In the genomic region with DNA sequence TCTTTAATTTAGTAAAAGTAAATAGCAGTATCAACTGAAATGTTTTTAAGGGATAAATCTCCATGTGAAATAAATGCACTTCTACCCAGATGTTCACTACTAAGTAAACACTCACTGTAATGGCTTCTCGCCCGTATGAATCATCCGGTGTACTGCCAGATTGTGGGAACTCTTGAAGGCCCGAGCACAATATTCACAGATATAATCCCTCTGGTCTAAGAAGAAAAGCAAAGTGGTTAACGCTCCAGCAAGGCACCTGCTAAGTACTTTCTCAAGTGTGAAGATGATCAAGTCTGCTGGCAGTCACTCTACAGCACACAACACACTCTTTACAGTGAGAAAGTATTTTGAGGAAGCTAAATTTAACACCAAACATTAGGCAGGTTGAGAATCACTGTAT, we compare ENCODE assay signal across 12 mouse cellular contexts. TPM values are rescaled to one million over a fixed set of nuclear protein-coding genes. Genes with fewer than 3 reads are reported as not detected.
DNase-seq lines count a peak whose midpoint lies in the region; ATAC-seq lines count a peak whose summit lies in the region.
"Had no signal": no experiment of that assay in that cellular context is flagged by ENCODE, and none has a peak within 500 bp of the region (broad histone marks: within the 10 kb centered on the region; RNA-seq: fewer than 3 reads in every experiment).

No protein-coding gene starts in this region.

- DNase-seq in frontal cortex, adult 2 months (ENCODE audit: extremely low spot score in 1 of 2, low spot score in 1 of 2): no peak
- peak; percentile 10 for DNase-seq in lung, postnatal 14 days
- no peak for DNase-seq in lung, postnatal 10 days
- peak; percentile 7 for DNase-seq in adrenal gland, postnatal 25 days
- peak; percentile 57 for DNase-seq in lung, postnatal 36 days
- DNase-seq: cerebellum, adult 9-10 months; kidney, adult 18-20 months; midbrain, embryonic 14.5 days; right cerebral cortex, postnatal 4 days had no signal

- peak; percentile 41; the same call in 1 of the 2 replicates for ATAC-seq in frontal cortex, adult (ENCODE audit: low TSS enrichment)
- no peak for ATAC-seq in cerebellum, adult (ENCODE audit: insufficient number of reproducible peaks, low FRiP score, low TSS enrichment)
- ATAC-seq in activated CD4-positive, CD25-positive, alpha-beta regulatory T cell, adult 4 months: no peak

RNA-seq across cellular contexts. Expression of gene Cntf, which starts 5.5 kb away (rescaled TPM):
- 3.3 and 3.9 TPM in 2 replicates for polyA plus RNA-seq in frontal cortex, adult 2 months (2012; rRNA removed)
- 0.90 and 3.3 TPM in 2 replicates for total RNA-seq in adrenal gland, postnatal 25 days (2021)
- polyA plus RNA-seq in activated CD4-positive, CD25-positive, alpha-beta regulatory T cell, adult 4 months (2017; shearing (Covaris generic)): 1 to 10 TPM; 2.1 to 3.0 TPM
- polyA plus RNA-seq: midbrain, embryonic 14.5 days had no signal

RNA-seq across cellular contexts. Expression of gene Zfp91, which starts 25.0 kb away (rescaled TPM):
- 46.6 and 50.8 TPM in 2 replicates for polyA plus RNA-seq in frontal cortex, adult 2 months (2012; rRNA removed)
- 83.3 and 85.7 TPM in 2 replicates for total RNA-seq in adrenal gland, postnatal 25 days (2021)
- 10 to 100 TPM; 17.1 to 17.2 TPM for polyA plus RNA-seq in activated CD4-positive, CD25-positive, alpha-beta regulatory T cell, adult 4 months (2017; shearing (Covaris generic))

RNA-seq across cellular contexts. Expression of gene Lpxn, which starts 25.1 kb away (rescaled TPM):
- polyA plus RNA-seq in frontal cortex, adult 2 months (2012; rRNA removed): 1.8 and 2.5 TPM in 2 replicates
- 2.1 and 2.2 TPM in 2 replicates for total RNA-seq in adrenal gland, postnatal 25 days (2021)
- polyA plus RNA-seq in activated CD4-positive, CD25-positive, alpha-beta regulatory T cell, adult 4 months (2017; shearing (Covaris generic)): 100 to 1,000 TPM; 242 to 258 TPM

Comparison
In these comparisons a context has a peak if more than half of its experiments do, and no peak if none do; other contexts are left out.
1. DNase-seq: peak in lung, postnatal 14 days (single experiment), adrenal gland, postnatal 25 days (single experiment) and lung, postnatal 36 days (single experiment); none in frontal cortex, adult 2 months (0 of 2) and lung, postnatal 10 days (single experiment).
2. RNA of gene Lpxn, which starts 25.1 kb away (polyA plus RNA-seq): 242 to 258 TPM in activated CD4-positive, CD25-positive, alpha-beta regulatory T cell, adult 4 months; 1.8 to 2.5 TPM in frontal cortex, adult 2 months; every median in the first group is over 10 times any median in the second.